Mouse (Mus musculus): ENCODE results near the gene Krtap1-5.
A peak's percentile ranks its signal among the peaks of the same experiment; 100 is the strongest.
"Not testable (repeated sequence)": the region's sequence is repeated elsewhere in the genome, so short reads cannot be mapped to it uniquely, and the experiment has no call there.

The Krtap1-5 gene

DNA sequence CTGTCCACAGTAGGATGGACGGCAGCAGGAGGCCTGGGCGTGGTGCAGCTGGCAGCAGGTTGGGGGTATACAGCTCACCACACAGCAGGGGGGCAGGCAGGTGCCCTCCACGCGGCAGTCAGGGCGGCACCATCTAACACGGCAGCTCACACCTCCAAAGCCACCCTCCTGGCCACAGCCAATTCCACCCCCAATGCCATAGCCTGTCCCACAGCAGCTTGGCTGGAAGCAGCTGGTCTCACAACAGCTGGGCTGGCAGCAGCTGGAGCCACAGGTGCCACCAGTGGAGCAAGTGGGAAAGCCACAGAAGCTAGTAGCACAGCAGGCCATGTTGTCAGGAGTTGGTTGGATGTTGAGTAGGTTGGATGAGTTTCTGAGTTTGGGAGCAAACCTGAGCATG lies at the start of gene Krtap1-5:
TSS of gene Krtap1-5 (minus strand) at position 381 of the 400 bp plus-strand sequence.
- DNase-seq (ENCODE audit: extremely low spot score), result no peak

- no peak for DNase-seq (ENCODE audit: extremely low spot score)
These were observed 47.3 kb upstream of the Krtap1-5 start, which contains the start of gene Krtap4-1 for GRCm38 (mm10) chr11:99628138-99628537. Gene Krtap4-1 (minus strand): TSS chr11:99628238.

DNA sequence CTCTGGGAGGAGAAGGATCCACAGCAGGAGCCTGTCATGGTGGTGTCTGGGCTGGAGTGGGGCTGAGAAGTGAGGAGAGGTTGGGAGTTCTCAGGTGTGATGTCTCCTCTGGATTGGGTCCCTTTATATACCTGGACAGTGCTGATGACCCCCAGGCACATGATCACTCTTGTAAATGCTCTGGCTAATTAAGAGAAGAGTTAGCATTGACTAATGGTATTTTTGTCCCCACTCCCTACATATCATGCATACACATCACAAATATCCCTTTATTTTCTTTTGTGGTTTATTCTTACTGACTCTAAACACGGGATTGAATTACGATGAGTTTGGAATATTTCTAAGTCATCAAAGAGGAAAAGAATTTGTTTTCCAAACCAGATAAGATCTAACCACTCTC lies 39.5 kb upstream of the Krtap1-5 start, which contains the start of gene Gm11562:
TSS of gene Gm11562 (minus strand) at position 101 of the 400 bp plus-strand sequence.
- DNase-seq (ENCODE audit: extremely low spot score), result no peak

DNA sequence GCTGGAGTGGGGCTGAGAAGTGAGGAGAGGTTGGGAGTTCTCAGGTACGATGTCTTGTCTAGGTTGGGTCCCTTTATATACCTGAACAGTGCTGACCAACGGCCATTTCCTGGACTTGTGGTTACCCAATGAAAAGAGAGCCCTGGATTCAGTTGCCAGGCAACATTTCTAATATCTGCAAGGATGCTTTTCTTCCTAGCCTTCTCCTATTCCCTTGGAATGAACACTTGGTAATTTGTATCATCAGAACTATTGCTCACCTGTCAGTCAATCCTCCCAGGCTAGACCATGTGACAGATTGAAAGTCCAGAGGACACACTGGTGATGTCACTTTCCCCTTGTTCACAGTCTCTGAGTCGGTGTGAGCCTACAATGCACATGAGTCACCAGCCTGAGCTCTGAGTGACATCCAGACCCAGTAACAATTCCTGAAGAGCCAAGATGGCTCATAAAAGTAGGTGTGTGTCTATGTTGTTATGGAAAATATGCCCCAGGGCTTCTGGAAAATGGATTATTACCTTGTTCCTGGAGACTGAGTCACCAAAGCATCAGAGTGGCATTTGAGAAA lies 34.1 kb upstream of the Krtap1-5 start, which contains the start of gene Krtap2-4:
TSS of gene Krtap2-4 (minus strand) at position 51 of the 568 bp plus-strand sequence.
- no peak for DNase-seq (ENCODE audit: extremely low spot score)

- DNase-seq (ENCODE audit: extremely low spot score), result not testable (repeated sequence)
These were observed 29.3 kb upstream of the Krtap1-5 start, which contains the start of gene Gm11937 for GRCm38 (mm10) chr11:99610089-99610488. Gene Gm11937 (minus strand): TSS chr11:99610189.

DNA sequence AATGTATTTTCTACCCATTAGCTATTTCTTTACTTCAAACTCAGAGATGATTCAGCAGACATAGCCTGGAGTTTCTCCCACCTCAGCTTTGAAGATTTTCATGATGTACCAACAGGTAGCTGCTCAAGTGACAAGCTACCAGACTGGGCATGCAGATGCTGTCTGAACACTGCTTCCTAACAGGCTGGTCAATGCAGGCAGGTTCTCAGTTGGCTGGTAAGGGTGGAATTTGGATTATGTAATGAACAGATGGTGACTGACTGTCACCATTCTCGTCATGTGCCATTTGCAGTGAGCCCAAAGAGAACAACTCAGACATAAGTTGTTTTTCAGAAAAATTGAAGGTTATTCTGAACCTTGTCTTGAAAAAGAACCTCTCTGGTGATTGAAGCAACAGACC lies 28.3 kb upstream of the Krtap1-5 start:
- DNase-seq (ENCODE audit: extremely low spot score), result no peak

DNA sequence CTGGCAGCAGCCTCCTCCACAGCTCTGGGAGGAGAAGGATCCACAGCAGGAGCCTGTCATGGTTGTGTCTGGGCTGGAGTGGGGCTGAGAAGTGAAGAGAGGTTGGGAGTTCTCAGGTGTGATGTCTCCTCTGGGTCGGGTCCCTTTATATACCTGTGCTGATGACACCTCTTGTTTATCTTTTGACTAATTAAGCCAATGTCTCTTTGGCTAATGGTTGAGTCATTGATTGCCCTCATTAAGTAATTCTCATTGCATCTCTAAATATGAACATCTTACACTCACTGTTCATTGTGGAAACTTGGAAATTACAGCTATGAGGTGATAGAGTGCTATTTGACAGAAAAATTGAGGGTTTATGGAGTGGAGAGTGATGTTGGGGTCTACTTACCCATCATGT lies 22.4 kb upstream of the Krtap1-5 start, which contains the start of gene Gm11938:
TSS of gene Gm11938 (minus strand) at position 101 of the 400 bp plus-strand sequence.
- DNase-seq (ENCODE audit: extremely low spot score), result not testable (repeated sequence)

- DNase-seq (ENCODE audit: extremely low spot score), result not testable (repeated sequence)
These were observed 16.9 kb upstream of the Krtap1-5 start, which contains the start of gene Krtap9-3 for GRCm38 (mm10) chr11:99597742-99598141. Gene Krtap9-3 (minus strand): TSS chr11:99598105.

DNA sequence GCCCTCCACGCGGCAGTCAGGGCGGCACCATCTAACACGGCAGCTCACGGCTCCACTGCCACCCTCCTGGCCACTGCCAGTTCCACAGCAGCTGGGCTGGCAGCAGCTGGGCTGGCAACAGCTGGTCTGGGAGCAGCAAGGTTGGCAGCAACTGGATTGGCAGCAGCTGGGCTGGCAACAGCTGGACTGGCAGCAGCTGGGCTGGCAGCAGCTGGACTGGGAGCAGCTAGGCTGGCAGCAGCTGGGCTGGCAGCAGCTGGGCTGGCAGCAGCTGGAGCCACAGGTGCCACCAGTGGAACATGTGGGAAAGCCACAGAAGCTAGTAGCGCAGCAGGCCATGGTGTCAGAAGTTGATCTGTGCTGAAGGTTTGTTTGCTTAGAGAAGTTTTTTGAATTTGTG lies 10.2 kb upstream of the Krtap1-5 start, which contains the start of gene Krtap1-3:
TSS of gene Krtap1-3 (minus strand) at position 359 of the 400 bp plus-strand sequence.
- no peak for DNase-seq (ENCODE audit: extremely low spot score)

DNA sequence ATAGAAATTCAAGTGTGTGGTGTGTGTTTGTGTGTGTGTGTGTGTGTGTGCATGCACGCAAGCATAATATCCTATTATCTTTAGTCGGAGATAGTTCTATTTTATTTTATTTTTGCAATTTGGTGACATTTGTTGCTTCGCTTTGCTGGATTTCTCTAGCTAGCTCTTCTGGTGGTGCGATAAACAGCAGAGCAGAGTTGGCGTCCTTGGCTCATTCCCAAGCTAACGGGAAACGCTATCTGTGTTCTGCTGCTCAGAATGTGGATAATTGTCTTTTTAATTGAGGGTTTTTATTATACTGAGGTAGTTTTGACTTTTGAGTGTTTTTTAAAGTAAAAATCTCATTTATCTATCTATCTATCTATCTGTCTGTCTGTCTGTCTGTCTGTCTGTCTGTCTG lies 4.3 kb upstream of the Krtap1-5 start:
- no peak for DNase-seq (ENCODE audit: extremely low spot score)

DNA sequence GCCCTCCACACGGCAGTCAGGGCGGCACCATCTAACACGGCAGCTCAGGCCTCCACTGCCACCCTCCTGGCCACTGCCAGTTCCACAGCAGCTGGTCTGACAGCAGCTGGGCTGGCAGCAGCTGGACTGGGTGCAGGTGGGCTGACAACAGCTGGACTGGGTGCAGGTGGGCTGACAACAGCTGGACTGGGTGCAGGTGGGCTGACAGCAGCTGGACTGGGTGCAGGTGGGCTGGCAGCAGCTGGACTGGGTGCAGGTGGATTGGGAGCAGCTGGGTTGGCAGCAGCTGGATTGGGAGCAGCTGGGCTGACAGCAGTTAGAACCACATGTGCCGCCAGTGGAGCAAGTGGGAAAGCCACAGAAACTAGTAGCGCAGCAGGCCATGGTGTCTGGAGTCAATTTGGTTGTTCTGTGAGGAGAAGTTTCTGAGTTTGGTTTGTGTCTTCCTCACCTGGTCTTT lies 2.5 kb upstream of the Krtap1-5 start, which contains the start of gene Krtap1-4:
TSS of gene Krtap1-4 (minus strand) at position 410 of the 460 bp plus-strand sequence.
- DNase-seq (ENCODE audit: extremely low spot score), result no peak

GRCm38 (mm10) chr11:99581564-99581963 lies 748 bp upstream of the Krtap1-5 start:
- DNase-seq (ENCODE audit: extremely low spot score), result no peak

- no peak for DNase-seq (ENCODE audit: extremely low spot score)
These were observed 235 bp upstream of the Krtap1-5 start for GRCm38 (mm10) chr11:99581051-99581450.

DNA sequence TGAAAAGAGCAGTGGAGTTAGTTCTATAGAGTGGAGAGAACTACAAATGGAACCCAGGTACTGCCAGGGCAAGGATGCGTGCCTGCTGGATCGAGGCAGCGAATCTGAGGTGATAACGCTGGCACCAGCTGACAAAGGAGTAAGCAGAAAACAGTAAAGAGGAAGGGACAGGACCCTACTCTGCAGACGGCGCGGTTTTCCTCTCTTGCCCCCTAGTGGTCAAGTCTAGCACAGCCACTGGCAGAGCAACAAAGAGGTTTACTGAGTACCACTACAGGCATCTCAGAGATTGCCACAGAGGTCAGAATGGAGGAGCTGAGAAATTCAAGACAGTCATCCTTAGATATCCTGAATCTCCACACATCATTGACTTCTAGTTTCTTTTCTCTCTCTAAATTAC lies 6.7 kb downstream of the Krtap1-5 start:
- peak; percentile 82 for DNase-seq (ENCODE audit: extremely low spot score)

DNA sequence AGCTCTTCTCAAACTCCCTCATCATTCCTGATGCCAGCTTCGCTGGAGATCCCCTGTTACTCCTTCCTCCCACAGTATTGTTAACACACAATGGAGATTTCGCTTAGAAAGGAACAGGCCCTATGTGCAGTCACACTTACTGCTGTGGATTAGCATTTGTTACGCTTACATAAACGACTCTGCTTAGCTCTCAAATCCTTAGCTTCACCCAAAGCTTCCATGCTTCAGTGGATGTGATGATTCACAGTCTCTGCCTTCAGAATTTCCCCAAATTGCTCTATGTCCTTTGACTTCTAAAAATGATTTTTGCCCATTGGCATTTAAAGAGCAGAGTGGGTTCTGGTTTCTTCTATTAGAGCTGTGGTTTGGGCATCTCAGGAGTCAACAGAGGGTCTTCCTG lies 7.7 kb downstream of the Krtap1-5 start:
- no peak for DNase-seq (ENCODE audit: extremely low spot score)

DNA sequence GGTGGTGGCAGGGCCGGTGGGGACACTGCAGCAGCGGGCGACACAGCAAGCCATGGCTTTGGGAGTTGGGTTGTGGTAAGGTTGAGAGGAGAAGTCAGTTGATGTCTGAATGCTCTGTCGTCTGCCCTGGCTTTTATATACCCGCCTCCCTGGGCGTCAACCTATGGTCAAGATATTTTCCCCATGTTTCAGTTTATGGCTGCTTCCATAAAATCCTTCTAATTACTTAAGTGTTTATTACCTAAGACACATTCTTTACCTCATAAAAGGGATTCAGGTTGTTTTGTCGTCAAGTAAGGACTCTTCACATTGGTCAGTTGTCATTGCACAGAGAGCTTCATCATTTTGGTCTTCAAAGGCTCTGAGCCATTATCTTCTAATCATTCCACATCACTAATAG lies 14.3 kb downstream of the Krtap1-5 start, which contains the start of gene Krtap3-1:
TSS of gene Krtap3-1 (minus strand) at position 101 of the 400 bp plus-strand sequence.
- no peak for DNase-seq (ENCODE audit: extremely low spot score)

GRCm38 (mm10) chr11:99562580-99562979 lies 18.2 kb downstream of the Krtap1-5 start:
- no peak for DNase-seq (ENCODE audit: extremely low spot score)

- no peak for DNase-seq (ENCODE audit: extremely low spot score)
These were observed 21.4 kb downstream of the Krtap1-5 start, which contains the start of gene Gm11939 for GRCm38 (mm10) chr11:99559366-99559765. Gene Gm11939 (minus strand): TSS chr11:99559466.

- DNase-seq (ENCODE audit: extremely low spot score), result no peak
These were observed 22.7 kb downstream of the Krtap1-5 start for GRCm38 (mm10) chr11:99557976-99558745.

GRCm38 (mm10) chr11:99556753-99557152 lies 24.1 kb downstream of the Krtap1-5 start, which contains the start of gene Krtap3-2:
Gene Krtap3-2 (minus strand): TSS chr11:99556853.
- no peak for DNase-seq (ENCODE audit: extremely low spot score)

DNA sequence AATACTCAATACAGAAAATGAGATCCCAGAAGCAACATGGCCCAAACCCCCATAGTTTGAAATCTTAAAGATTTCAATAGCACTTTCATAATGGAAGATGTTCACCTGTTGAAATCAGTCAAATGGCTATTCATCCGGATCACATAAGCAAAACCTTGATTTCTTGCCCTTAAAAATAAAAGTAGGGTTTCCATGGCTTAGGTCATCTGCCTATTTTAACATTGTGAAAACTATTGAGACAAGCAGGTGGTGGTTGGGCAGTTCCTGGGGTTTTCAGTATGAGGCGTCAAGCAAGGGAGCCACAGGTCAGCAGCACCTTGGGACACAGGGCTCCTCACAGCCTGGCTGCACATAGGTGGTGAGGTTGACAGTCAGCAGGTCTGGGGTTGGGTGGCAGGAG lies 24.6 kb downstream of the Krtap1-5 start:
- DNase-seq (ENCODE audit: extremely low spot score), result no peak

DNA sequence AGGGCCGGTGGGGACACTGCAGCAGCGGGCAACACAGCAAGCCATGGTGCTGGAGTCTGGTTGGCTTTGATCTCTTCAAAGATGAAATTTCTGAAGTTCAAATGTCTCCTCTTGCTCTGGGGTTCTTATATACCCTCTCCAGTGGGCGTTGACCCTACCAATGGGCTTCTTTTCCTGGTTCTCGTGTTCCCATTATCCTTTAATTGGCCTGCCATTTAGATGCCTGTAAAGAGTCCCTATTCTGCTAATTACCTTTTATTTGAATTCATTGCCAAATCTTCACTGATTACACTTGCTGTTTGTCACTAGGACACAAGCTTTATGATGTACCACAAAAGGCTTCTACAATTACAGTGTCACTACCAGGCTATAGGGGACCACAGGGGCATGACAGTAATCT lies 30.1 kb downstream of the Krtap1-5 start, which contains the start of gene Krtap3-3:
TSS of gene Krtap3-3 (minus strand) at position 101 of the 400 bp plus-strand sequence.
- no peak for DNase-seq (ENCODE audit: extremely low spot score)
